Mouse (Mus musculus) heart, embryonic 10.5 days (tissue): ENCODE data around the gene Pheta1. TPM values are rescaled to one million over a fixed set of nuclear protein-coding genes. Genes with fewer than 3 reads are reported as not detected.

Experiments
- DNase-seq: peaks from one replicate; pipeline ENCODE4 v3.0.0-alpha.2; 2017; ENCODE audit warnings: low spot score
- H3K27ac ChIP-seq: fragments of 300-500 bp; sonication (generic); 2 replicates; pipeline ENCODE4 v1.5.1; 2016; ENCODE audit warnings: mild to moderate bottlenecking
- H3K27me3 ChIP-seq: fragments of 300-500 bp; sonication (generic); 2 replicates; pipeline ENCODE4 v1.6.1; 2016; ENCODE audit warnings: mild to moderate bottlenecking; ENCODE audit not compliant: poor library complexity, insufficient read depth, severe bottlenecking
- H3K36me3 ChIP-seq: fragments of 300-500 bp; sonication (generic); 2 replicates; pipeline ENCODE4 v1.6.1; 2016; ENCODE audit warnings: mild to moderate bottlenecking, moderate library complexity
- H3K4me1 ChIP-seq: fragments of 300-500 bp; sonication (generic); 2 replicates; pipeline ENCODE4 v1.6.1; 2016; ENCODE audit warnings: mild to moderate bottlenecking
- H3K4me3 ChIP-seq: fragments of 300-500 bp; sonication (generic); 2 replicates; pipeline ENCODE4 v1.5.1; 2016; ENCODE audit warnings: mild to moderate bottlenecking, moderate library complexity
- H3K9me3 ChIP-seq: fragments of 300-500 bp; sonication (generic); 2 replicates; pipeline ENCODE4 v1.6.1; 2016; ENCODE audit warnings: mild to moderate bottlenecking, moderate library complexity
- WGBS: fragments of 180-500 bp; shearing (Covaris S2); methylation state at CpG from one replicate; pipeline ENCODE4 v1.1.7; 2016; 5-methylcytosine and 5-hydroxymethylcytosine counted together
- polyA plus RNA-seq: library from polyadenylated mRNA; unstranded; fragments of >200 nt; fragmentation: Nextera tagmentation; extraction: Ambion mirVana; gene quantifications from 2 replicates; pipeline ENCODE4 v1.2.1, GENCODE M21; 2016

Gene Pheta1
- polyA plus RNA-seq, 1 experiment from 2014 or later: 32.4 TPM

GRCm38 (mm10) chr5:121832376-121833155, 16.2 kb upstream of the Pheta1 start:
- WGBS: 70% methylated on average over 6 of the region's 6 CpGs
- Histone ChIP-seq H3K27me3 (peaks cover 26% of the 10 kb centered on the region), H3K9me3 (no peaks in the 10 kb centered on the region), H3K4me3 (no peak overlapping the region), H3K27ac (peak overlapping the region; percentile 74), H3K4me1 (peaks cover 76% of the 10 kb centered on the region), H3K36me3 (peaks cover 23% of the 10 kb centered on the region)
- DNase-seq: no peak

GRCm38 (mm10) chr5:121833159-121833558, 15.6 kb upstream of the Pheta1 start:
- Histone ChIP-seq H3K36me3 (peaks cover 17% of the 10 kb centered on the region), H3K27me3 (peaks cover 20% of the 10 kb centered on the region), H3K4me1 (peaks cover 81% of the 10 kb centered on the region), H3K9me3 (no peaks in the 10 kb centered on the region), H3K4me3 (peak overlapping the region; percentile 91), H3K27ac (peak overlapping the region; percentile 74)
- 93% methylated on average over 2 of the region's 2 CpGs for WGBS
- DNase-seq: no peak

- H3K4me1 ChIP-seq: peaks cover 81% of the 10 kb centered on the region
- peaks cover 15% of the 10 kb centered on the region for H3K27me3 ChIP-seq
- peak overlapping the region; percentile 91 for H3K4me3 ChIP-seq
- no peaks in the 10 kb centered on the region for H3K9me3 ChIP-seq
- peaks cover 12% of the 10 kb centered on the region for H3K36me3 ChIP-seq
- peak overlapping the region; percentile 74 for H3K27ac ChIP-seq
- no peak for DNase-seq
- WGBS: 29% methylated on average over 10 of the region's 10 CpGs
Observed at GRCm38 (mm10) chr5:121833572-121834240, 15.1 kb upstream of the Pheta1 start.

- H3K36me3 ChIP-seq: 0 out of 2 replicates have a peak, but pooled peaks cover 8% of the 10 kb centered on the region
- no peaks in the 10 kb centered on the region for H3K9me3 ChIP-seq
- H3K27me3 ChIP-seq: peaks cover 14% of the 10 kb centered on the region
- H3K4me1 ChIP-seq: peaks cover 81% of the 10 kb centered on the region
- no peak for DNase-seq
- 63% methylated on average over 7 of the region's 7 CpGs for WGBS
- peak overlapping the region; percentile 74 for H3K27ac ChIP-seq
- H3K4me3 ChIP-seq: peak overlapping the region; percentile 91
Observed at GRCm38 (mm10) chr5:121834241-121834606, 14.6 kb upstream of the Pheta1 start.

GRCm38 (mm10) chr5:121834991-121835747, 13.6 kb upstream of the Pheta1 start:
- Histone ChIP-seq H3K27me3 (peaks cover 8% of the 10 kb centered on the region; the same call in 1 of the 2 replicates), H3K27ac (peak overlapping the region; percentile 94), H3K36me3 (0 out of 2 replicates have a peak, but pooled peaks cover 8% of the 10 kb centered on the region), H3K9me3 (no peaks in the 10 kb centered on the region), H3K4me1 (peaks cover 77% of the 10 kb centered on the region), H3K4me3 (peak overlapping the region; percentile 91)
- 19% methylated on average over 12 of the region's 12 CpGs for WGBS
- DNase-seq: no peak

GRCm38 (mm10) chr5:121835949-121836691, 12.7 kb upstream of the Pheta1 start:
- peak overlapping the region; percentile 94 for H3K27ac ChIP-seq

GRCm38 (mm10) chr5:121836692-121837415, 11.9 kb upstream of the Pheta1 start:
- Histone ChIP-seq H3K4me1 (peaks cover 69% of the 10 kb centered on the region), H3K36me3 (0 out of 2 replicates have a peak, but pooled peaks cover 7% of the 10 kb centered on the region), H3K27ac (peak overlapping the region; percentile 94), H3K4me3 (peak overlapping the region; percentile 91), H3K9me3 (no peaks in the 10 kb centered on the region), H3K27me3 (peaks cover 11% of the 10 kb centered on the region)
- peak; percentile 96 for DNase-seq
- WGBS: under 1% methylated on average over 77 of the region's 77 CpGs

More at GRCm38 (mm10) chr5:121835949-121836691, 12.7 kb upstream of the Pheta1 start:
- WGBS: under 1% methylated on average over 51 of the region's 51 CpGs
- Histone ChIP-seq H3K4me1 (peaks cover 77% of the 10 kb centered on the region), H3K9me3 (no peaks in the 10 kb centered on the region), H3K36me3 (0 out of 2 replicates have a peak, but pooled peaks cover 8% of the 10 kb centered on the region), H3K4me3 (peak overlapping the region; percentile 91), H3K27me3 (peaks cover 8% of the 10 kb centered on the region; the same call in 1 of the 2 replicates)
- DNase-seq: no peak

- under 1% methylated on average over 35 of the region's 35 CpGs for WGBS
- Histone ChIP-seq H3K36me3 (0 out of 2 replicates have a peak, but pooled peaks cover 6% of the 10 kb centered on the region), H3K27ac (peak within 1 kb of the TSS; percentile 94), H3K4me1 (peaks cover 69% of the 10 kb centered on the region), H3K9me3 (no peaks in the 10 kb centered on the region), H3K27me3 (peaks cover 18% of the 10 kb centered on the region), H3K4me3 (peak within 1 kb of the TSS; percentile 91)
- DNase-seq: no peak
Observed at GRCm38 (mm10) chr5:121837441-121838340, 11.1 kb upstream of the Pheta1 start, which contains the start of gene Sh2b3. Sh2b3 (minus strand) TSS chr5:121837646.

GRCm38 (mm10) chr5:121838341-121839127, 10.2 kb upstream of the Pheta1 start:
- DNase-seq: no peak
- H3K9me3 ChIP-seq: no peaks in the 10 kb centered on the region
- peak overlapping the region; percentile 94 for H3K27ac ChIP-seq
- WGBS: under 1% methylated on average over 46 of the region's 46 CpGs
- 0 out of 2 replicates have a peak, but pooled peaks cover 4% of the 10 kb centered on the region for H3K36me3 ChIP-seq
- peak overlapping the region; percentile 91 for H3K4me3 ChIP-seq
- H3K4me1 ChIP-seq: peaks cover 68% of the 10 kb centered on the region
- H3K27me3 ChIP-seq: peaks cover 24% of the 10 kb centered on the region

GRCm38 (mm10) chr5:121839128-121839473, 9.7 kb upstream of the Pheta1 start:
- peak overlapping the region; percentile 91 for H3K4me3 ChIP-seq
- WGBS: 20% methylated on average over 7 of the region's 7 CpGs
- peaks cover 29% of the 10 kb centered on the region for H3K27me3 ChIP-seq
- H3K36me3 ChIP-seq: no peaks in the 10 kb centered on the region
- H3K9me3 ChIP-seq: no peaks in the 10 kb centered on the region
- H3K4me1 ChIP-seq: peaks cover 67% of the 10 kb centered on the region
- H3K27ac ChIP-seq: peak overlapping the region; percentile 94
- DNase-seq: no peak
